Mouse (Mus musculus) cerebral cortex, adult 2 months (tissue): Measurements from ENCODE around the gene Scaper.

Source experiments
- WGBS: fragments of 180-500 bp; shearing (Covaris S2); methylation state at CpG from one replicate; pipeline ENCODE4 v1.1.7; 2018; 5-methylcytosine and 5-hydroxymethylcytosine counted together

The Scaper gene

GRCm38 (mm10) chr9:55535907-55536306, 402.0 kb downstream of the Scaper start:
- 20% methylated on average over 3 of the region's 3 CpGs for WGBS

- whole genome bisulfite sequencing: 58% methylated on average over 4 of the region's 4 CpGs
Measured at GRCm38 (mm10) chr9:55525716-55526115, 412.2 kb downstream of the Scaper start.

- WGBS: under 1% methylated on average over 47 of the region's 47 CpGs
Measured at GRCm38 (mm10) chr9:55512027-55512543, 425.8 kb downstream of the Scaper start, which contains the start of gene Etfa. TSS of gene Etfa (minus strand) at chr9:55512243.

GRCm38 (mm10) chr9:55511521-55511993, 426.4 kb downstream of the Scaper start:
- 0% methylated on average over 32 of the region's 32 CpGs for WGBS

- 82% methylated on average over 10 of the region's 10 CpGs for WGBS
Measured at GRCm38 (mm10) chr9:55510651-55511235, 427.2 kb downstream of the Scaper start.

GRCm38 (mm10) chr9:55509731-55510130, 428.2 kb downstream of the Scaper start:
- 86% methylated on average over 1 of the region's 1 CpGs for WGBS

GRCm38 (mm10) chr9:55508701-55509100, 429.2 kb downstream of the Scaper start:
- 66% methylated on average over 4 of the region's 4 CpGs for WGBS

GRCm38 (mm10) chr9:55507922-55508321, 430.0 kb downstream of the Scaper start:
- WGBS: 67% methylated on average over 3 of the region's 3 CpGs
